Mouse (Mus musculus): ENCODE data around the gene Fbxo11. TPM values are rescaled to one million over a fixed set of nuclear protein-coding genes. Genes with fewer than 3 reads are reported as not detected.
A peak's percentile ranks its signal among the peaks of the same experiment; 100 is the strongest.

Gene Fbxo11
- polyA plus RNA-seq, 1 experiment from 2014 or later = 33.0 TPM

- Histone ChIP-seq H3K4me2 (peak overlapping the region; percentile 73), H3K4me1 (replicated peaks) (peaks cover 29% of the 10 kb centered on the region), H3K9me3 (no peaks in the 10 kb centered on the region), H3K9ac (peak overlapping the region; percentile 99), H3K4me3 (peak overlapping the region; percentile 96), H3K36me3 (no peaks in the 10 kb centered on the region), H3K27me3 (no peaks in the 10 kb centered on the region), H3K27ac (replicated peaks) (peak overlapping the region; percentile 100)
- ATAC-seq (ENCODE audit: low FRiP score, low read depth) = peak; percentile 14
- WGBS = under 1% methylated on average over 34 of the region's 67 CpGs
Observed at GRCm38 (mm10) chr17:88064347-88065030, 602 bp downstream of the Fbxo11 start.

- peak overlapping the region; percentile 73 for H3K4me2 ChIP-seq
- WGBS = under 1% methylated on average over 23 of the region's 23 CpGs
- no peaks in the 10 kb centered on the region for H3K27me3 ChIP-seq
- peak overlapping the region; percentile 100 for H3K27ac ChIP-seq (replicated peaks)
- H3K4me3 ChIP-seq = peak overlapping the region; percentile 96
- H3K9ac ChIP-seq = peak overlapping the region; percentile 99
- H3K9me3 ChIP-seq = no peaks in the 10 kb centered on the region
- no peak for ATAC-seq (ENCODE audit: low FRiP score, low read depth)
- no peaks in the 10 kb centered on the region for H3K36me3 ChIP-seq
- peaks cover 29% of the 10 kb centered on the region for H3K4me1 ChIP-seq (replicated peaks)
Observed at GRCm38 (mm10) chr17:88063980-88064346, 1.1 kb downstream of the Fbxo11 start.

GRCm38 (mm10) chr17:88062860-88063580 lies 2.1 kb downstream of the Fbxo11 start:
- H3K4me2 ChIP-seq = peak overlapping the region; percentile 73
- ATAC-seq (ENCODE audit: low FRiP score, low read depth) = no peak
- WGBS = 21% methylated on average over 8 of the region's 8 CpGs
- peak overlapping the region; percentile 99 for H3K9ac ChIP-seq
- no peaks in the 10 kb centered on the region for H3K9me3 ChIP-seq
- no peaks in the 10 kb centered on the region for H3K36me3 ChIP-seq
- peak overlapping the region; percentile 100 for H3K27ac ChIP-seq (replicated peaks)
- peak overlapping the region; percentile 96 for H3K4me3 ChIP-seq
- H3K27me3 ChIP-seq = no peaks in the 10 kb centered on the region
- peaks cover 35% of the 10 kb centered on the region for H3K4me1 ChIP-seq (replicated peaks)

- WGBS = 76% methylated on average over 3 of the region's 3 CpGs
Observed at GRCm38 (mm10) chr17:88061942-88062341, 3.1 kb downstream of the Fbxo11 start.

GRCm38 (mm10) chr17:88058280-88058679 lies 6.8 kb downstream of the Fbxo11 start:
- ATAC-seq (ENCODE audit: low FRiP score, low read depth) = 0 out of 2 replicates have a peak, but pooled peaks have one; percentile 32
- Histone ChIP-seq H3K27ac (replicated peaks) (no peak overlapping the region), H3K9ac (no peak overlapping the region), H3K4me2 (0 out of 2 replicates have a peak overlapping the region, but pooled peaks have one; percentile 4), H3K27me3 (no peaks in the 10 kb centered on the region), H3K4me3 (no peak overlapping the region), H3K36me3 (no peaks in the 10 kb centered on the region), H3K9me3 (no peaks in the 10 kb centered on the region), H3K4me1 (replicated peaks) (peaks cover 28% of the 10 kb centered on the region)
- 58% methylated on average over 2 of the region's 2 CpGs for WGBS

More at GRCm38 (mm10) chr17:88061942-88062341, 3.1 kb downstream of the Fbxo11 start:
- peaks cover 33% of the 10 kb centered on the region for H3K4me1 ChIP-seq (replicated peaks)
- no peak for ATAC-seq (ENCODE audit: low FRiP score, low read depth)
- no peaks in the 10 kb centered on the region for H3K9me3 ChIP-seq
- no peak overlapping the region for H3K4me3 ChIP-seq
- H3K27me3 ChIP-seq = no peaks in the 10 kb centered on the region
- no peak overlapping the region for H3K9ac ChIP-seq
- no peak overlapping the region for H3K4me2 ChIP-seq
- no peaks in the 10 kb centered on the region for H3K36me3 ChIP-seq
- H3K27ac ChIP-seq (replicated peaks) = no peak overlapping the region

GRCm38 (mm10) chr17:88057846-88058245 lies 7.2 kb downstream of the Fbxo11 start:
- Histone ChIP-seq H3K9me3 (no peaks in the 10 kb centered on the region), H3K27ac (replicated peaks) (no peak overlapping the region), H3K4me3 (no peak overlapping the region), H3K9ac (no peak overlapping the region), H3K4me1 (replicated peaks) (peaks cover 24% of the 10 kb centered on the region), H3K36me3 (no peaks in the 10 kb centered on the region), H3K4me2 (0 out of 2 replicates have a peak overlapping the region, but pooled peaks have one; percentile 4), H3K27me3 (no peaks in the 10 kb centered on the region)
- WGBS = 80% methylated on average over 1 of the region's 1 CpGs
- no peak for ATAC-seq (ENCODE audit: low FRiP score, low read depth)

GRCm38 (mm10) chr17:88051679-88052078 lies 13.4 kb downstream of the Fbxo11 start:
- H3K36me3 ChIP-seq = no peaks in the 10 kb centered on the region
- no peaks in the 10 kb centered on the region for H3K9me3 ChIP-seq
- H3K4me2 ChIP-seq = no peak overlapping the region
- 94% methylated on average over 4 of the region's 4 CpGs for WGBS
- no peaks in the 10 kb centered on the region for H3K27me3 ChIP-seq
- 0 out of 2 replicates have a peak, but pooled peaks cover 6% of the 10 kb centered on the region for H3K4me1 ChIP-seq (replicated peaks)
- H3K27ac ChIP-seq (replicated peaks) = no peak overlapping the region
- no peak for ATAC-seq (ENCODE audit: low FRiP score, low read depth)
- no peak overlapping the region for H3K9ac ChIP-seq
- no peak overlapping the region for H3K4me3 ChIP-seq

DNA sequence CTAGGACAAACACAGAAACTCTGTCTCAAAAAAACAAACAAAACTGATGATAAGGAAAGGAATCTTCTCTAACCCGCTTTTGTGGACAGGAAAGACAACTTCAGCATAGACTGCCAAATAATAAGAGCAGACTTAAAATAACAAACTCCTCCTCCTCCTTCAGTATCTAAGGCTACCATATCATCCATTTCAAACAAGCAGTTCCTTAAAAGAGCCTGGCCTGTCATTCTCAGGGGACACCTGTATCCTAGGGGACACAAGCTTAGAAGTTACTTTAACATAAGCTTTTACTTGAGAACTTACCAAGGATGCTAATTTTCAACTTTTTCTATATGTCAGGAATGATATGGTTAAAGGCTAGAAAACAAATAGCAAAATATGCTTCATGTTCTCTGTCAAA lies 14.2 kb downstream of the Fbxo11 start:
- Histone ChIP-seq H3K27me3 (no peaks in the 10 kb centered on the region), H3K4me1 (replicated peaks) (0 out of 2 replicates have a peak, but pooled peaks cover 7% of the 10 kb centered on the region), H3K27ac (replicated peaks) (no peak overlapping the region), H3K36me3 (no peaks in the 10 kb centered on the region), H3K9me3 (no peaks in the 10 kb centered on the region), H3K9ac (no peak overlapping the region), H3K4me2 (no peak overlapping the region), H3K4me3 (no peak overlapping the region)
- ATAC-seq (ENCODE audit: low FRiP score, low read depth) = no peak
- WGBS = 81% methylated on average over 1 of the region's 1 CpGs

DNA sequence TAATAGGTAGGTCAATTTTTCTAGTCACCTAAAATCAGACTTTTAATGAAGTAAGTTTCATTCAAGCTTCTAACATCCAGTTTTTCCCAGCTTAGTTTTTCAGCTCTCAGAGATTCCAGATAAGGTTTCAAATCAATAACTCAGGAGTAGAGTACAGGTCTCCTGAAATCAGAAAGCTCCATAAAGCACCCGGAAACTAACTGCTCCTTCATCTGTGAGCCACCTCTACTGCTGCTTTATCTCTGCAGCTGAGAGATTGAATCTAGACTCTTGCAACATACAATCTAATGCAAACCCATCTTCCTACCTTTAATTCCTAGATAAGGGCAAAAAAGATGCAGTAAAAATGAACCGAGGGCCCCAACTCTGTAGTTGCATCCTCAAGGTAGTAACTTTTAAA lies 14.8 kb downstream of the Fbxo11 start:
- 99% methylated on average over 2 of the region's 2 CpGs for WGBS
- Histone ChIP-seq H3K4me1 (replicated peaks) (peaks cover 10% of the 10 kb centered on the region), H3K36me3 (no peaks in the 10 kb centered on the region), H3K27ac (replicated peaks) (no peak overlapping the region), H3K9ac (no peak overlapping the region), H3K4me3 (no peak overlapping the region), H3K4me2 (no peak overlapping the region), H3K27me3 (no peaks in the 10 kb centered on the region), H3K9me3 (no peaks in the 10 kb centered on the region)
- no peak for ATAC-seq (ENCODE audit: low FRiP score, low read depth)

- Histone ChIP-seq H3K4me3 (no peak overlapping the region), H3K4me1 (replicated peaks) (peaks cover 25% of the 10 kb centered on the region), H3K4me2 (peak overlapping the region; percentile 0; the same call in 1 of the 2 replicates), H3K36me3 (no peaks in the 10 kb centered on the region), H3K27me3 (no peaks in the 10 kb centered on the region), H3K9me3 (no peaks in the 10 kb centered on the region), H3K9ac (no peak overlapping the region), H3K27ac (replicated peaks) (no peak overlapping the region)
- 40% methylated on average over 12 of the region's 12 CpGs for WGBS
- peak; percentile 63; the same call in 1 of the 2 replicates for ATAC-seq (ENCODE audit: low FRiP score, low read depth)
Observed at GRCm38 (mm10) chr17:88042099-88043086, 22.7 kb downstream of the Fbxo11 start.

- Histone ChIP-seq H3K9me3 (no peaks in the 10 kb centered on the region), H3K4me3 (no peak overlapping the region), H3K4me1 (replicated peaks) (peaks cover 21% of the 10 kb centered on the region), H3K9ac (no peak overlapping the region), H3K4me2 (no peak overlapping the region), H3K27me3 (no peaks in the 10 kb centered on the region), H3K36me3 (no peaks in the 10 kb centered on the region), H3K27ac (replicated peaks) (no peak overlapping the region)
- no peak for ATAC-seq (ENCODE audit: low FRiP score, low read depth)
- WGBS = 89% methylated on average over 5 of the region's 5 CpGs
Observed at GRCm38 (mm10) chr17:88040810-88041209, 24.3 kb downstream of the Fbxo11 start.
